Mouse (Mus musculus): Measurements from ENCODE around the gene Srsf3. TPM values are rescaled to one million over a fixed set of nuclear protein-coding genes. Genes with fewer than 3 reads are reported as not detected.
"Not testable (repeated sequence)": the region's sequence is repeated elsewhere in the genome, so short reads cannot be mapped to it uniquely, and the experiment has no call there.

Srsf3 gene
- total RNA-seq, 1 experiment from 2014 or later, result 716 TPM

GRCm38 (mm10) chr17:29054429-29054828 is 22.0 kb downstream of the Srsf3 start:
- ATAC-seq (replicated peaks in 1 of 2; ENCODE audit: insufficient read depth in 1 of 2, low FRiP score in 2 of 2, low TSS enrichment in 1 of 2, low read depth in 1 of 2, poor library complexity in 2 of 2, severe bottlenecking in 2 of 2), result no peak

GRCm38 (mm10) chr17:29055586-29055985 is 23.2 kb downstream of the Srsf3 start:
- ATAC-seq (replicated peaks in 1 of 2; ENCODE audit: insufficient read depth in 1 of 2, low FRiP score in 2 of 2, low TSS enrichment in 1 of 2, low read depth in 1 of 2, poor library complexity in 2 of 2, severe bottlenecking in 2 of 2), result no peak

- ATAC-seq (replicated peaks in 1 of 2; ENCODE audit: insufficient read depth in 1 of 2, low FRiP score in 2 of 2, low TSS enrichment in 1 of 2, low read depth in 1 of 2, poor library complexity in 2 of 2, severe bottlenecking in 2 of 2), result 0 out of 4 replicates have a peak, but pooled peaks of 1 of the 2 experiments have one; percentile 9
Measured at GRCm38 (mm10) chr17:29056207-29056606, 23.8 kb downstream of the Srsf3 start.

GRCm38 (mm10) chr17:29056699-29057151 is 24.3 kb downstream of the Srsf3 start:
- peak; percentile 82 to 84 for ATAC-seq (replicated peaks in 1 of 2; ENCODE audit: insufficient read depth in 1 of 2, low FRiP score in 2 of 2, low TSS enrichment in 1 of 2, low read depth in 1 of 2, poor library complexity in 2 of 2, severe bottlenecking in 2 of 2)

- ATAC-seq (replicated peaks in 1 of 2; ENCODE audit: insufficient read depth in 1 of 2, low FRiP score in 2 of 2, low TSS enrichment in 1 of 2, low read depth in 1 of 2, poor library complexity in 2 of 2, severe bottlenecking in 2 of 2), result no peak
Measured at GRCm38 (mm10) chr17:29057361-29057890, 25.0 kb downstream of the Srsf3 start.

- ATAC-seq (replicated peaks in 1 of 2; ENCODE audit: insufficient read depth in 1 of 2, low FRiP score in 2 of 2, low TSS enrichment in 1 of 2, low read depth in 1 of 2, poor library complexity in 2 of 2, severe bottlenecking in 2 of 2), result peak in 1 of 2 experiments; percentile 41; a peak in 2 of 4 replicates
Measured at GRCm38 (mm10) chr17:29057961-29058360, 25.5 kb downstream of the Srsf3 start.

- ATAC-seq (replicated peaks in 1 of 2; ENCODE audit: insufficient read depth in 1 of 2, low FRiP score in 2 of 2, low TSS enrichment in 1 of 2, low read depth in 1 of 2, poor library complexity in 2 of 2, severe bottlenecking in 2 of 2), result no peak
Measured at GRCm38 (mm10) chr17:29058487-29058886, 26.1 kb downstream of the Srsf3 start.

- ATAC-seq (replicated peaks in 1 of 2; ENCODE audit: insufficient read depth in 1 of 2, low FRiP score in 2 of 2, low TSS enrichment in 1 of 2, low read depth in 1 of 2, poor library complexity in 2 of 2, severe bottlenecking in 2 of 2), result no peak
Measured at GRCm38 (mm10) chr17:29059581-29059980, 27.2 kb downstream of the Srsf3 start.

GRCm38 (mm10) chr17:29060946-29061345 is 28.5 kb downstream of the Srsf3 start:
- no peak for ATAC-seq (replicated peaks in 1 of 2; ENCODE audit: insufficient read depth in 1 of 2, low FRiP score in 2 of 2, low TSS enrichment in 1 of 2, low read depth in 1 of 2, poor library complexity in 2 of 2, severe bottlenecking in 2 of 2)

- no peak for ATAC-seq (replicated peaks in 1 of 2; ENCODE audit: insufficient read depth in 1 of 2, low FRiP score in 2 of 2, low TSS enrichment in 1 of 2, low read depth in 1 of 2, poor library complexity in 2 of 2, severe bottlenecking in 2 of 2)
Measured at GRCm38 (mm10) chr17:29062119-29063035, 29.9 kb downstream of the Srsf3 start.

- no peak for ATAC-seq (replicated peaks in 1 of 2; ENCODE audit: insufficient read depth in 1 of 2, low FRiP score in 2 of 2, low TSS enrichment in 1 of 2, low read depth in 1 of 2, poor library complexity in 2 of 2, severe bottlenecking in 2 of 2)
Measured at GRCm38 (mm10) chr17:29063121-29063987, 30.9 kb downstream of the Srsf3 start.

- no peak for ATAC-seq (replicated peaks in 1 of 2; ENCODE audit: insufficient read depth in 1 of 2, low FRiP score in 2 of 2, low TSS enrichment in 1 of 2, low read depth in 1 of 2, poor library complexity in 2 of 2, severe bottlenecking in 2 of 2)
Measured at GRCm38 (mm10) chr17:29063988-29064285, 31.5 kb downstream of the Srsf3 start.

GRCm38 (mm10) chr17:29065245-29065940 is 33.0 kb downstream of the Srsf3 start:
- ATAC-seq (replicated peaks in 1 of 2; ENCODE audit: insufficient read depth in 1 of 2, low FRiP score in 2 of 2, low TSS enrichment in 1 of 2, low read depth in 1 of 2, poor library complexity in 2 of 2, severe bottlenecking in 2 of 2), result no peak

- ATAC-seq (replicated peaks in 1 of 2; ENCODE audit: insufficient read depth in 1 of 2, low FRiP score in 2 of 2, low TSS enrichment in 1 of 2, low read depth in 1 of 2, poor library complexity in 2 of 2, severe bottlenecking in 2 of 2), result no peak
Measured at GRCm38 (mm10) chr17:29065971-29066370, 33.5 kb downstream of the Srsf3 start.

GRCm38 (mm10) chr17:29067416-29067815 is 35.0 kb downstream of the Srsf3 start:
- not testable (repeated sequence) for ATAC-seq (replicated peaks in 1 of 2; ENCODE audit: insufficient read depth in 1 of 2, low FRiP score in 2 of 2, low TSS enrichment in 1 of 2, low read depth in 1 of 2, poor library complexity in 2 of 2, severe bottlenecking in 2 of 2)

- no peak for ATAC-seq (replicated peaks in 1 of 2; ENCODE audit: insufficient read depth in 1 of 2, low FRiP score in 2 of 2, low TSS enrichment in 1 of 2, low read depth in 1 of 2, poor library complexity in 2 of 2, severe bottlenecking in 2 of 2)
Measured at GRCm38 (mm10) chr17:29067847-29068246, 35.4 kb downstream of the Srsf3 start.

- ATAC-seq (replicated peaks in 1 of 2; ENCODE audit: insufficient read depth in 1 of 2, low FRiP score in 2 of 2, low TSS enrichment in 1 of 2, low read depth in 1 of 2, poor library complexity in 2 of 2, severe bottlenecking in 2 of 2), result no peak
Measured at GRCm38 (mm10) chr17:29069063-29069462, 36.6 kb downstream of the Srsf3 start.
